Mouse (Mus musculus) right cerebral cortex, postnatal 25 days (tissue): ENCODE measurements at regions not wholly inside any gene's neighbourhood (a gene's known extent, or its start where the extent isn't known, plus 50 kb on each side); places are given as distances from the start of the nearest gene placed in this dataset.
"Not testable (repeated sequence)": the region's sequence is repeated elsewhere in the genome, so short reads cannot be mapped to it uniquely, and the experiment has no call there.

Experiments used
- DNase-seq: peaks from one replicate; pipeline ENCODE4 v3.0.0; 2022

- no peak for DNase-seq
These were observed 215.9 kb downstream of the Samd5 start for GRCm38 (mm10) chr10:9459145-9459544.

DNA sequence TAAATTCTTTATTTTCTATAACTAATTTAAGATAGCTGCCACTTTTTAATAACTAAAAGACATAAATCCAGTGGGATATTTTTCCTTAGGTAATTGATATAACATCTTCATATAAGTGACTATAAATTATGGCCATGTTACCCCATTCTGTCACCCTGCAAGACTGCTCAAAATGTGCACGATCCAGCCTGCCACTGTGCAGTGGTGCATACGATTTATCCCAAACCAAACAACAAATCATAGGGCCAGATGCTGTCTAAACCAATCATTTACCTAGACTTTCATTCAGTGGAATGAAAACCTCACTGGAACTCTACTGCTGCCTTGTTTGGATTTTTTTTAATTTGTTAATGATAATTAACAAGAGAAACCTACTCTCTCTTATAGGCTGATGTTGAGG is 216.5 kb downstream of the Samd5 start:
- DNase-seq = no peak

DNA sequence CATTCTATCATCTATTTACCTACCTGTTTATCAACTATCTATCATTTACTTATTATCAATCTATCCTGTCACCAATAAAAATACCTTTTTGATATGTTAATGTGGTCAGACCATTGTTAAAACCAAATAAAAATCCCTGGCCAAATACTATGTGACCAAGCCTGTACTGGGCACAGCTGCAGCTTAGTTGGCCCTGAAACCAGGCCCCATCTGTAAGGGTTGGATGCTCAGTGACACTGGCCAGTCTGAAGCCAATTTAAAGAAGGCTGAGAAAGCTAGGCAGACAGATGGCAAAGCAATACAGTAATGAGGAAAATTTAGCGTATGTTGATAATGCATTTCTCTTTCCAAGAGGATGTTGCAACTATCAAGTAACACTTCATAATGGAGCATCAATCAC is 217.8 kb downstream of the Samd5 start:
- DNase-seq = no peak

DNA sequence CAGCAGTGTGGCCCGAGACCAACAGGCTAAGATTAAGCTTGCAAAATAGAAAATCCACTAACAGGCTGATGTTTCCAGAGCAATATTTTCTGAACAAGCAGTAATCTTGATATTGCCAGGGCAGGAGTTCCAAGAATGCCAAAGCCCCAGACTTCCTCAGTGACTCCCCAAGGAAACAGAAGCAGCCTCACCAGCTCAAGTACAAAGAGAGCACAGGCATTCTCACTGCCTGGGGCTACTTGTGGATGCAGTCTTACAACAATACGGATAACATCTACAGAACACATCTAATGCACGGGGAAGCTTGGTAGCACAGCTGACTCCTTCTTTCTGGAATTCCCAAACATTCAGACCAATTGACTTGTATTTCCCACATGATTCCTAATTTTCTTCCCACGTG is 235.9 kb downstream of the Samd5 start:
- no peak for DNase-seq

DNA sequence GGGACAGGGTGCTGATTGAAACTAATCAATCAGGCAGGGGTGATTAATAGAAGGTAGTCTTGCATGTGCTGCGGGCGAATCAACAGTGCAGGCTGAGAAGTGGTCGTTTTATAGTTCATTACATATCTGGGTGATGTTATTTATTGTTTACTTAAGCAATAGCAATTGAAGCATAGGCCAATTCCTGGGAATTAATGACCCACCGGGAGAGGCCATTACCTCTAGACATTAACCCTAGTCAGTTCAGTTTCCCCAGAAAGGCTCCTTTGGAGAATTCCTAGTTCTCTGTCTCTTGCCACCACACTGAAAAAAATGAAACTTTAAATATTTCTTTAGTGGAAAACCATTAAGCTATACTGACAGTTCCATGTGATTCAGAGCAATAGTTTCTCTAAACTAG is 236.6 kb downstream of the Samd5 start:
- DNase-seq = no peak

DNA sequence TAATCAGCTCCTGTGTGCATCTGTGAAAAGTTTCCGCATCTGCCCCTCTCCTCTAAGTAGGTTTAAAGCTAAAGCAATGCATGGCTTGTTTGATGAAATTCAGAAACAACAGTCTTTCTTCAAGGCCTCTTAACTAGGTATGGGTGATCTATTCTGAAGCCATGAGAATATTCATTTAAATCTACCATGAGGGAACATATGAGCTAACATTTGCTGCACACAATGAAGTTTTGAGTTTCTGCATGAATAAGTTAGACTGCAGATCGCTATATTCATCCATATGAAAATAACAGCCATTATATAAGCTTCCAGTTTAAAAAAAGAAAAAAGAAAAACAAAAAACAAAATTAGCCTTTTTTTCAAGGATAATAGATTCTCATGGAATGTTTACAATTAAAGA is 245.9 kb downstream of the Samd5 start:
- DNase-seq = no peak

GRCm38 (mm10) chr10:9420741-9421140 is 254.3 kb downstream of the Samd5 start:
- DNase-seq = no peak

DNA sequence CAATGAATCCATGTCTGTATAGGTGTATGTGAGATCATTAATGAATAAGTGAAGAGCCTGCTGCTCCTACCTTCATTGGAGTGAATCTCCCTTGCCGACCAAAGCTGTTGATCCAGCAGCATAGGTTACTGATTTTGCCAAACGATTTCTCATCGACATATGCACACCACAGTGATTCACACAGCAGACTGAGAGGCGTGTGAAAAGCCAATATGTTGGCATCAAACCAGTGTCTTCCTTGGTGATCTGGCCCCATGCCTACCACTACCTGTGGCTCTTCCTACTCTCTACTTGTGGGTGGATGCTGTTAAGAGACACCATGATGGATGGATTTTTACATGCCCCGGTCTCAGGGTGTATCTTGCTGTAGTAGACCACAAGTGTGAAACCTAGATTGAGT is 258.3 kb downstream of the Samd5 start:
- DNase-seq = no peak

GRCm38 (mm10) chr10:9406101-9406500 is 268.9 kb downstream of the Samd5 start:
- no peak for DNase-seq

DNA sequence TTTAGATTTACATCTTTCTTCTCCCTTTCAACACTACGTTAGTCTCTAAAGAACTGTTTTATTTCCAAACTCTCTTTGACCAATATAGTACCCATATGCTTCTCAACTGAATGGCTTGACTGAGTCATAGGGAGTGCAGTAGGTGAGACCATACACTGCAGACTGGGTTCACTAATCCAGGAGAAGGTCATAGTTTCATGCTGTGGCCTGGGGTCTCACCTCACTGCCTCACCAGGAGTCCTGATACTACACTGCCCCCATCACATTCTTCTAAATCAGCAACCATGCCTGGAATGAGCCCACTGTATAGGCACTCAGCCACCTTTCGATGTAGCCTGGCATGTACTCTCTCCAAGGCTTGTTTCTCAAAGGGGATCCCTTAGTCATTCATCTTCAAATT is 269.6 kb downstream of the Samd5 start:
- DNase-seq = no peak

- DNase-seq = no peak
These were observed 270.0 kb downstream of the Samd5 start for GRCm38 (mm10) chr10:9404963-9405362.

GRCm38 (mm10) chr10:9400911-9401617 is 273.9 kb downstream of the Samd5 start:
- no peak for DNase-seq

DNA sequence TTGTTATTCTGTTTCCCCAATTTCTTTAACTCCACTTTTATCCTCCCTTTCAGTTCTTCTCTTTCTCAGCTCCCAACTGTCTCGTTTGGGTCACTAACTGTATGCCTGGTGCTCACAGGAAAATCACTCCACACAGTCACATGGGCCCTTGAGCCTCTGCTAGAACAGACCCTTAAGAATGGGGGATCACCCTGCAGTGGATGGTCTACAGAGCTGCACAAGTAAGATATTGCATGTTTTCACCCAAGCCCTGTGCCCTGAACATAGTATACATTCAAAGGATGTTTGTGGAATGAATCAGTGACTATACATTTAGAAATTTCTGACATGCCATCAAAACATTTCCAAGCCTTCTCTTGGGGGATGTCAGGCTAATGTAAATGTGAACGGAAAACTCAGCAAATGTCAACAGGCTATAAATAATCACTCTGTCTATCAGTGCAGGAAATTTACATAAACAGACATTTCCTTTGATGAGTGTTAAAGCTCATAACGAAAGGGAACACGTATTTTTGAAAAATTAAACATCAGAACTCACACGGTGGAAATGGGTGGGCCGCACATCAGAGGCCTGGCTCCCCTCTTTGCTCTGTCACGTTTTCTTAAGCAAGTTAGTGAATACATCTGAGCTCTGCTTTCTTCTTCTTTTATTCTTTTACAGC is 297.4 kb downstream of the Samd5 start:
- DNase-seq = no peak

DNA sequence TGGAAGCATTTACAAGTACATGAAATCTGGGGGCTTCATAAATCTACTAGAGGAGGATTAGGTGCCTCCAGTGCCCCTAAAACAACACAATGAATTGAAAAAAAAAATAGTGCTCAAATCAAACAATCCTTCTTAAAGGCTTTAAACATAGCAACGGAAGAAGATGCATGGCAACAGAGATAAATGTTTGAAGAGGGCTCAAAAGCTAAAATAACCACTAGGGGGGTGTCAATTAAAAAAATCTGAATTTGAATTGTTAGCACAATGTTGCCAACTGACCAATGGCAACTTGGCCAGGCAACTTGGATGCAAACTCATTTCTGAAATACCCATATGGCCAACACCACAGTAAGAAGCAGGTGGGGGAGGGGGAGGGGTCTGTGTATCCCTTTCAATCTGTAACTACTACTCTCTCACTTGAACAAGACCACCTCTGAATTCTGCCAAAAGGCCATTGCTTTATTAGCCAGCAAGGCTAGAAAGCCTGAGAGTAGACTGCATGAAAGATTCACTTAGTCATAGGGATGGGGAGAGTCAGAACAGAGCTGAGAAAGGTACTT is 312.6 kb downstream of the Samd5 start:
- no peak for DNase-seq

DNA sequence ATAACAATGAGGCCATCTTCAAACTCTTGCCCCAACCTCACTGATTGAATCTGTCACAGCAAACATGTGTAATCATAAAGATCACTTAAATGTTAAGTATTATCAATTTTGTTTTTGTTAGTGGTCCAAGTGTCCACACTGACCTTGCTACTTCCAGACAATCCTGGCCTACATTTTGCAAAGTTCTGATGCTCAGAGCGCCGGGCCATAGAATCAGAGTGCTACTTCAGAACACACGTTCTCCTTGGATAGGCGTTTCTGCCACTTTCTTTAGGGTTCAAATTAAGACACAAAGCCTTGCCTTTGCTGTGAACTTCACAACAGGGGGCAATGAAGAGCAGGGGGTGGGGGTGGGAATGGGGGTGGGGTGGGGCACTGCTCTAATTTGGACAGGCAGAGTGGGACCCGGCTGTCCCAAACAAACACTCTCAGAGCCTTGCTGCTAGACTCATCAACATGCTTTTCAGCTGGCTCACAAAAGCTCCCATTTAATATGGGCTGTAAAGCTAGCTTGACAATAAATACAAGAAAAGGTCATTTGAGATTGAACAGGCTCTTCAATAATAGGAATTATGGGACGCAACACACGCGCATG is 336.7 kb downstream of the Samd5 start:
- DNase-seq = no peak

- DNase-seq = no peak
These were observed 340.7 kb downstream of the Samd5 start for GRCm38 (mm10) chr10:9334245-9334845.

DNA sequence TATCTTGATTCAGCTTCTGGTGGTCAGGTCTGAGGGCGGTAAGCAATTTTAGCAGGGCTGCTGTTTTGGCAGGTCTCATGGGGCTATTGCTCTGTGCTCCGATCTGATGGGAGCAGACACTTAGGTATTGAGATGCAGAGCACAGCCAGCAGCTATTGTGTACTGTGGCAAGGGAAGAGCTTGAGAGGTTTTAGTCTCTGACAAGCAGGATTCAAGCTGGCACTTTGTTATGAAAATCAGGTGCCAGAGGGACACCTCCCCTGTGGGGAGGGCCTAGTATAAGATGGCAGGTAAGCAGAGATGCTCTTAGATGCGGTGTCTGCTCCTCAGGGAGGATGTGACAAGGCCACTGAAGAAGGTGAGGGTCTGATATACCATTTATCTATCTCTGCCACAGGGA is 343.3 kb downstream of the Samd5 start:
- DNase-seq = no peak

- no peak for DNase-seq
These were observed 346.7 kb downstream of the Samd5 start for GRCm38 (mm10) chr10:9328324-9328723.

- DNase-seq = not testable (repeated sequence)
These were observed 347.1 kb downstream of the Samd5 start for GRCm38 (mm10) chr10:9327881-9328280.

- no peak for DNase-seq
These were observed 362.7 kb downstream of the Samd5 start for GRCm38 (mm10) chr10:9312326-9312725.

- no peak for DNase-seq
These were observed 364.7 kb downstream of the Samd5 start for GRCm38 (mm10) chr10:9310346-9310745.

- DNase-seq = no peak
These were observed 379.0 kb downstream of the Samd5 start for GRCm38 (mm10) chr10:9296055-9296454.

- DNase-seq = no peak
These were observed 379.7 kb downstream of the Samd5 start for GRCm38 (mm10) chr10:9295269-9295668.

DNA sequence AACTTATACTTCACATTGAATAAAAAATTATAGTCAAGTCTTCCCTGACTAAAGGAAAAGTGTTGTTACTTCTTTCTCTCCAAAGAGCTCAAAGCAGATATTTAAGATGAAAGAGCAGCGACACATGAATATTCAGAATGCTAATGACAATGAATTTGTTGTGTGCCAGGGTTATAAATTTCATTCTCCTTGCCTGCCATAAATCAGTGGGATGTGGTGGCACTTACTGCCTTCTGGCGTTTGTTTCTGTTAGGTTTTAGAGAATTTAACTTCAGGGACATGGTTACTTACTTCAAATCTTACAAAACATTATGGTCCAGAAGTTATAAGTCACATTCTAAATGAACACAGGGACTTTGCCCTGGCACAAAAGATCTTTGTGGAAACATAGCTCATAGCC is 380.4 kb downstream of the Samd5 start:
- DNase-seq = no peak
